Mouse (Mus musculus): ENCODE measurements around the gene Gse1.

The Gse1 gene

DNA sequence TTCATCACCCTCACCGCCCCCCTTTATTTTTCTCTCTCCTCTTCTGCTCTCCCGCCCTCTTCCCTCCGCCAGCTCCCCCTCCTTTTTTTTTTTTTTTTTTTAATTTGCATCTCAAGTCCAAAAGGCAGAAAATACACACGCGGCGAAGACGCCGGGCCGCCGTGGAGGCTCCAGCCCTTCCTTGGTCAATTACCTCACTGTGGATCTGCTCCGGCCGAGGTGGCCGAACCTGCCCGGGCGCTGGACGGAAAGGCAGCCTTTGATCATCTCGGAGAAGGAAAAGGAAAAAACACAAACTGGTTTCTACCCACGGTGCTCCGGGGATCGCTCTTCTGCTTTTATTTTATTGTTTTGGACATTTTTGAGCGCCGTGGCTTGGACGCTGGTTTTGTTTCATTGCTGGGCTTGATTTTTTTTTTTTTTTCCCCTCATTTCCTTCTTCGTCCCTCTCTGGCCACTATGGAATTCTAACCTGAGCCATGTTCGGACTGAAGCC, 260.4 kb downstream of the Gse1 start:
- DNase-seq, result peak; percentile 67

DNA sequence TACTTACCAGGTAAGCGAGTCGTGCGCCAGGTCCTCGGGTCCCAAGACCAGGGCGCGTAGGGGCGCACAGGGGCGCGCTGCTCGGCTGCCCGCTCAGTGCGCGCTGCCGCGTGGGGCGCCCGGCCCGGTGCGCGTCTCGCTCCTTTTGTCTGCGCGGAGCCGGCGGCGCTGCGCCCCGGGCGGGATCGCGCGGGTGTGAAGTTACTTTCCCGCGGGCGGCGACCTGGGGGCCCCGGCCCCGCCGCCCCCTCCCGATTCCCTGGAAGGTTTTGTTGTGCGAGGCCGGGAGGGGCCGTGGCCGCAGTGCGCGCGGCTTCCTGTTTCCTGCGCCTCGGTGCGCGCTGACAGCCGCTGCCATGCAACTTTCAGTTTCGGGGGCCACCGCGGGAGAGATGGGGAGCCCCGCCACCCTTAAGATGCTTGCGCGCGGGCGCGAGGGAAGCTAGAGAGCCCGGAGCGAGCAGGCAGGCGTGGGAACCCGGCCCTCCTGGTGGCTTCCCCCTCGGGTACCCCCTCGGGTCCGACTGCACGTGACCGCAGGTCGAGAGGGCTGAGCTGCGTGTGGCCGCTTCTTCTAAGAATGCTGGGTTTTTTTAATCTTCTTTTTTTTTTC, 261.0 kb downstream of the Gse1 start:
- peak; percentile 81 for DNase-seq

DNA sequence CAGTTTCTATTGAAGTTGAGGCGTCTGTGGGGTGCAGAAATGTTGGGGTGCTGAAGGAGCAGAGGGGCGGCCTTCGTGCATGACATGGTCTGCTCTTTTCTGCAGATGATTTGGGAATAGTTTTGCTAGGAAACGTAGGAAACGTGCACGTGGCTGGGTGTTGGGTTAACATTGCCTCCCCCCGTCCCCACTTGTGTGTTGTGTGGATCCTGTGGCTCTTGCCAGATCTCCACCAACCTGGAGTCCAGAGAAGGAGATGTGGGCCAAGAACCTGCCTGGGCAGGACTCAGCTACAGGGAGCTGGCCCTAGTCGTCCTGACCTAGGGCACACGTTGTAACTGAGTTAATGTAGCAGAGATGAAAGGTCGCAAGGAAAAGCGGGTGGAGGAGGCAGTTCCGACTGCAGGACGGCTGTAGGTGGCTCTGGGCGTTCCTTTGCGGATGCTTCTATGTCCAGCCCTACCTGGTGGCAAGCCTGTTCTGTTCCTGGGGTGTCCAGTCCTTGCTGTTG, 261.6 kb downstream of the Gse1 start:
- DNase-seq, result peak; percentile 68

DNA sequence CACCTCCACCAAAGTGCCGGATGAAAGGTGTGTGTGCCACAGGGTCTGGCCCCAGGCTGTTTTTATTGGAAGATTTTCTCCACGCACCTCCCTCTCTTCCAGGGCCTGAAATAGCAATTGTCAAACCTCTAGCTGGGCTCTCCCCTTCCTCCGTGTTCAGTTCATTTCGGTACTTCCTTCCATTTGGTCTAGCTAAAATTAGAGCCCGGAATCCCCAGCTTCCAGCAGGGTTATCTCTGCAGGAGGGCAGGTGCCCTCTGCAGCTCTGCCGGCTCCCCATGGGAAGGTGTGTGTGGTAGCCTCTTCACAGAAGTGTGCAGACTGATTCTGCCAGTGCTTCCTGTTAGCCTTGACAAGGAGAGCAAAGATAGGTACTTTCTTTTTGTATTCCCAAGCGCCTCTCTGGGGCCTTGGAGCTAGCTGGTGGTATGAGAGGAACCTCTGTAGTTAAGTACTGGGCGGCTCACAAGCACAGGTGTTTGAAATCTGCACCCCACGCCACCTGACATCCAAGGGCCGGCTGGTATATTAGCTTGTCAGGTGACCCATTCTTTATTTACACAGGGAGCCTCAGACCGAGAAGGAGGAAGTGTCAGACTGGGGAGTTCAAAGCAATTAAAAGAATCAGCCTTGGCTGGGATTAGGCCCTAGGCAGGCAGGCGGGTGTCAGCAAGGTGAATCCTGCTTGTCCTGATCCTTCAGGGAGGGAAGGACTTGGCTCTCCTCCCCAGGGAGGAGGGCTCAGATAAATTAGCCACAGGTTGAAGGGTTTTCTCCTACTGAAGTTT, 262.3 kb downstream of the Gse1 start:
- peak; percentile 50 for DNase-seq

DNA sequence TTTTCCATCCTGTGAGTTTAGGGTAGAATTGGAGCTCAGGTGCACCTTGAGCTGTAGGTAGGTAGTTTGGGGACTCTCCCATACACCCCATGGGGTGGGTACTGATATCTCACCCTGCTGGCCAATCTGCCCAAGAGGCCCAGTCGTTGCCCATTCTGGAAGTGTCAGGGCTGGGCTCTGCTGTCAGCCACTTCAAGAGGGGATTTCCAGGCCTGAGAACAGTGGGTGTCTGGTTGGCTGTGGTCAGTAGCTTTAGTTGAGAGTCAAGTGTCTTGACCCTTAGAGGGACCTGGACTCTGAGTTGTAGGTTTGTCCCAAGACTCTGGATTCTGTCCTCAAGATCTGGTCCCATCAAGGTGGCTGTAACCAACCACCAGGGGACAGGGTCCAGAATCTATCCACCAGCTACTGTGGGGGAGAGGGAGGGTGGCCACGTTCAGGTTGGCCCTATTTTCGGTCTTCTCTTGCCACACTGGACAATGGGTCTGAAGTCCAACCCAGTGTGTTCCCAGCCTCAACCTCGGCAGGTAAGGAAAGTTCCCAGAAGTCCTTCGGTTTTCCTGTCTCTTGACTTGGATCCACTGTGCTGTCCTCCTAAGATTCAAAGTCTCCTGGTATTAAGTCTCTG, 263.0 kb downstream of the Gse1 start:
- peak; percentile 53 for DNase-seq

DNA sequence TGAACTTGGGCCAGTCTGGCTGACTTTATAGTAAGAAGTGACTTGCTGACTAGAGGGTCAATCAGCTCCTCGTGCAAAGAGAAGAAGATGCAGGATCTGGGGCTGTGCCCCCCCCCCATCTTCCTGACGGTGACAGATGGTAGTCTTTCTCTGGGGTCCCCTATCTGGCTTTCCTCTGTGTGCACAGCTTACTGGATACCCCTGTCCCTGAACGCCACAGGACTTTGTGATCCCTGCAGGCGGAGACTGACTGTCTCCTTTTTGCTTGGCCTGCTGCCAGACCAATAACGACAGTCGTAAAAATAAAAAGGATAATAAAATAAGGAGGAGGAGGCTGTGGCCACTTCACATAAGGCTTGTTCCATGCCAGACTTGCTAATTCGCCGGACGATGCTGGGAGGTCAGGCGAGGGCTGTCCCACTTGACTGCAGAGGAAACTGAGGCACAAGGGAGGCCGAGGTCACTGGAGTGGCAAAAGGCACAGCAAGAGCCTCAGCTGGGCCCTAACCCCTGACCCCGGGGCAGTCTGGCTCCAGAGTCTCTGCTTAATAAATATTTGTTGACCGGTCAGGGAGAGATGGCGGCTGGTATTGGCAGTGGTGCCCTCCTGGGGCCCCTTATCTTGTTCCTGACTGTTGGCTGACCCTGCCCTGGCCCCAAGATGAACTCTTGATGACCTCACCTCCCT, 264.1 kb downstream of the Gse1 start:
- DNase-seq, result peak; percentile 51

DNA sequence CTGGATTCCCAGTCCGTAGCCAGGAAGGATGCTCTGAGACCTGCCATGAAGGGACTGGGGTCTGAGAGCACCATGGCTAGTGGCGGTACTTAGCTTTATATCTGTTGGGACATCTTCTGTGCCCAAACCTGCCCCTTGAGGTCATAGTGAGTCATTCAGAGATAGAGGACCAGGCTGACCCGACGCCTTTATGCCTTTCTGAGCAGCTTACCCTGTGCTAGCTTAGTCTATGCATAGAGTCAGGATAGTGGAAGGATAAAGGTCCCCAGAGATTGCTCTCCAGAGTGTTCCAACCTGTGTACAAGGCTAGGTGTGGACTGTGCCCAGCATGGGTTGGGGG, 264.6 kb downstream of the Gse1 start:
- DNase-seq, result no peak

DNA sequence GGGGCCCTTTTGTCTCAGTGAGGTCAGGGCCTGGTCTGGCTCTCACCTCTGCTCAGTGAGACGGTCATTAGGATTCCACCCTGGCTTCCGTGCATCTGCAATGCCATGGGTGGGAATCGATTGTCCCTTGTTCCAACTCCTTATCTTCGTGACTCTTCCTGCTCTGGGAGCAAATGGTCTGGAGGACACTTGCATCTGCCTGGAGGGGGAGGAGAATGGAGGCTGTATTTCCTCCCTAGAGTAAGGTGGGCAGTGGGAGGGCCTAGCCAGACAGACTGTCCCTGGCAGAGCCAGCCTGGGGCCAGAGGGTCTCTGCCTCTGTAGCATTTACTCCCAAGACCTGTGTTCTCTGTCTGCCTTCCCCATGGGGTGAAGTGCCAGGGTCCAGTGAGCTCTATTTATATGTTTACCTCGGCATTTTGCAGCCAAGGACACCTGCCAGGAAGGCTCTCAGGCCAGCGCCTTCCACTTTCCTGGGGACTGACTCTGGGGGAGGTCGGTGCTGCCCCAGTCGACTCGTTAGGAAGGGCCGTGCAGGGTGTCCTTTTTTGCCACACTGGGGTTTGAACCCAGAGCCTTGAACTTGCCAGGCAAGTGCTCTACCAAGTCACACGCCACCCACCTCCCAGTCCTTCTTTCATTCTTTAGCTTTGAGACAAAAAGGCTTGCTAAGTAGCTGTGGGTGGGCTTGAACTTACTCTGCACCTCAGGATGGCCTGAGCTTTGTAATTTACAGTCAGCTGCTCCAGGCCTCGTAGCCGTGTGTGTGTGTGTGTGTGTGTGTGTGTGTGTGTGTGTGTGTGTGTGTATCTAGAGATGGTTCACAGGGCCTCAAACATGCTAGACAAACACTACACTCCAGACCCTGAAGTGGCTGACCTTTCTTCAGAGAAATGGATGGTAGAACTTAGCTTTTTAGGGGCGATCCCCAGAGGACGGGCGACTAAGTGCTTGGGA, 265.5 kb downstream of the Gse1 start:
- DNase-seq, result no peak

DNA sequence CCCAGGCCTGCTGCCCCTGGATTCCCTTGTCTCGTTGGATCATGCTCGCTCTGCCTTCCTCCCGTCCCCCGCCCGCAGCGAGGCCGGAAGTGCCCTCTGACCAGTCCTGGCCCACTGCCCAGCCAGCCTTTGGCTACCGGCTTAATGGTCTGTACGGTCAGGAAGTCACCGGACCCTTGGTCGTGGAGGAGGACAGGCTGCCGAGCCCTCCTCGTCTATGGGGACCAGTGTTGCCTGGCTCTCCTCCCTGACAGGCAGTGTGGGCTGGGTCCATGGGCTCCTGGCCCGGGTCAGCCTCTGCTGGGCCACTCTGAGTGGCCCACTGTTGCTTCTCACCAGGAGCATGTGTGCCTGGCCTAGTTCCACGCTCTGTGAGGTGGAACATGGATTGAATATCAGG, 266.6 kb downstream of the Gse1 start:
- peak; percentile 96 for DNase-seq

DNA sequence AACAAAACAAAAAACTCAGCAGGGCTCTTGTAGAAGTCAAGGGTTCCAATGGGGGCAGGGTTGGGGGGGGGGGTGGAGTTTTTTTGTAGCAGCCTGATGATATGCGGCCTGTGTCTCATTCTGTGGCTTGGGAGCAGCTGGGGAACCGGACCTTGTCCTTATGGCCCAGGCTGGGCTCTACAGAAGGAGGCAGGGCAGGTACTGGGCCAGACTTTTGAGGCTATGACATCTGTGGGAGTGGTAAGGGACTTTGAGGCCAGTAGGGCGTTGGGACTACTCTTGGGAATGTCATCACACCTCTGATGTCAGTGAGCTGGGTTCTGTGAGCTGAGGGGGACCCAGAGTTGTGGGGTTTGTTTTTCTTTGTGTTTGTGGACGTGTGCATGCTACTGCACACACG, 267.2 kb downstream of the Gse1 start:
- no peak for DNase-seq

DNA sequence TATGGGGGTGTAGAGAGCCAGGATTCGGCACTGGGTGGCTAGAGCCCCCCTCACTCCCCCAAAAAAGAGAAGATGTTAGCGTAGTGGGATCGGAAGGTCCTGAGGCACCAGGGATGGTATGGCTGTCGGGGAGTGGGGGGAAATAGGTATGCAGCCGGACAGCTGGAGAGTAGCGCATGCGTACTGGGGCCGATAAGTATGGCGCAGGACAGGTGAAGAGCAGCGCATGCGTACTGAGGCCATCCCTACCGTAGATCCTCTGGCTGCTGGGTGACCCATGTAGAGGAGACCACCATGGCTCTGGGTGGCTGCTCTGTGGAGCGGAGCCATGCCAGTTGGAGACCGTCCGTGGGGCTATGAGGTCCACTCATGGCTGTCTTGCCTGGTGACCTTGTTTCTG, 268.2 kb downstream of the Gse1 start:
- DNase-seq, result no peak

DNA sequence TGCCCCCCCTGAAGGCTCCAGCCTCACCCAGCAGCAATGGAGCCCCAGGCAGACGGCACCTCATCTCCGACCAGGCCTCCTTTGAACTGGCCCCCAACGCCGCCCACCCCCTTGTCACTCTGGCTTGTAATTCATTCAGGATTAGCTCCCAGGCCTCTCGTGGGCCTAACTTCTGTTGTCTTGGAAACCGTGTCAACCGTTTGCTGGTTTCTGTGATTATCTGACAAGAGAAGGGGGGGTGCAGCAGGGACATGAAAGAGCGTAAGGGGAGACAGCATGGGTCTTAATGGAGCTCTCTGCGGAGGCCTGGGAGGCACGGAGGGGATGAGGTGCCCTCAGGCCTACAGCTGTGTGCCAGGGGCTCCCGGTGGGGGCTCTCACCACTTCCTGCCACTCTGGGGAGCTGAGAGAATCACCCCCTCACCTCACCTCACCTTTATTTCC, 269.3 kb downstream of the Gse1 start:
- DNase-seq, result no peak

DNA sequence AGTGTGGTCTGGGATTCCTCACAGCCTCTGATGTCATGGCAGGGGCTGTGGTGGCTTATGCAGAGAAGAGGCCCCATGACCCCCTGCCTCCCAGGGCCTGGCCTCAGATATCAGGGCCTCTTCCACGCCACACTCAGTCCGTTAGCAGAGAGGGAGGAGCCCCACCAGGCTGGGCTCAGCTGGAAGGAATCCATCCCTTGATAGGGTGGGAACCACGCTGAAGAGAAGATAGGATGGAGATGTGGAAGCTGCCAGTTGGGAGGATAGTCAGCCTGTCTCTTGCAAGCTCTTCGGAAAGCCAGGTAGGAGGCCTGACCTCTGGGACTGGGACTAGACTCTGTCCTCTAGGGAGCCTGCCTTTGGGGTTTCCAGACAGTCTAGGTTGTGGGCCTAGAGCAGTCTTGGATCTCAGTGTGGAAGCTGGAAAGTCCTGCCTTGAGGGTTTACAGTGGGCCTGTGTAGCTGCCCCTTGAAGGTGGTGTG, 270.1 kb downstream of the Gse1 start:
- DNase-seq, result peak; percentile 79

DNA sequence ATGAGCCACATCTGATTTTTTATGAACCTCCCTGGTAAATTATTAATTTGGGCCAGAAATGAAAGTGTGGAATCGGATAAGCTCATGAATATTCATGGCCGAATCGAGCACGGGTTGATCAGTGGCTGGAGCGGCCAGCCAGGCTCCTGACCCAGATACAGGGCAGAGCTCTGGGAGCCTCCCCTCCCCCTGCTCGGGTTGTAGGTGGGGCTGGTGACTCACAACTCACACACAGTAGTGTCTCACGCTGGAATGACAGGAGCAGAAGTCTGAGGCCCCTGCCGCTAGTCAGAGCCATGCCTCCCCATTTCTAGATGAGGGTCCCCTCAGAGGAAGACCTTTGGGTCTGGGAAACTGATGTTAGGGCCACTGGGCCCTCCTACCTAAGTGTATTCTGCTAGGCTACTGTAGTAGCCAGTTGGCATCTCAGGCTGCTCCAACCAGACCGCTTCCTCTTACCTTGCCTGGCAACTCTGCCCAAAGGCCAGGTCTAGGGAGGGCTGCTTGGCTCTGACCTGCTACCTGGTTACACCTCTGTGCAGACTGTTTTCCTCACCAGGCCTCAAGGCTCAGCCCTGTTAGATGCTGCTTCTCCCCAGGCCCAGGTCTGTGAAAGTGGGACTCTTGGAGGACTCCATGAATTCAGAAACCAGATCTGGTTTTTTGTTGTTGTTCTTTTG, 270.8 kb downstream of the Gse1 start:
- peak; percentile 90 for DNase-seq

DNA sequence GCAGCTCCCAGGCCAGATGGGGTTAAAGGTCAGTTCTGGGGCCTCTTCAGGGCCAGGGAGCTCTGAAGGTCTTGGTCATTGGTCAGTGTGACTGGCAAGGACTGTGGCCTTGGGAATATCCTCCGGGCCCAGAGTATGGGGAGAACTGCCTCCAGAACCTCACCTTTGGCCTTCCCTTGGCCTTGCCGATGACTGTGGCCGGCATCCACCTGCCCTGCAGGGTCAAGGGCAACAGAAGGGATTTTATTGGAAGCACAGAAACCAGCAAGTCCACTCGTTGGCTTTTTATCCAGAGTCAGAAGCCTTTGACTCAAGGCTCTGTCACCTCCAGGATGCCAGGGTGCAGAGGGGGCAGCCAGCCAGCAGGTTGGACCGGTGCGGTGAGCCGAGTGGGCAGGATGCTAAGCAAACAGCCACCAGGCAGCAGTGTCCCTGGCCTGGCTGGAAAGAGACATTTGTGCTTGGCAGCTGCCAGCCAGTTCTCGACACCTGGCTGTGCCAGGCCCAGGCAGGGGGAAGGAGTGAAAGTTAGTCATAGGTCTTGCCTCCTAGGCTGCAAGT, 272.5 kb downstream of the Gse1 start:
- DNase-seq, result peak; percentile 73

DNA sequence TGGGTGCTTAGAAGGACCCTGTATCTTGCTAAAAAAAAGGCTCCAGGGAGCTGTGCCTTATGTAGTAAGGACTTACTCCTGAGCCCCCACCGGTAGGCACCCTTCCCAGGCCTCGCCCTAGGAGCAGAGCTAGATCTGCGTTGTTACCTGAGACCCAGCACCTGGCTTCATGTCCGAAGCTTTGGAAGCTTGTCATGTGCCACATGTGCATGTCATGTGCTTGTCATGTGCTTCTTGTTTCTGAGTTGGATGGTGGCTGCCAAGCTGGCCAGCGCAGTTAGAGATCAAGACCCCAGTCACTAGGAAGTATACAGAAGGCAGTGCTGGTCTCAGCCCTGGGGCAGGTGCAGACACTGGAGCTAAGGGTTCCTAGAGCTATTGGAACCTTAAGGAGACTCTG, 273.2 kb downstream of the Gse1 start:
- DNase-seq, result no peak

DNA sequence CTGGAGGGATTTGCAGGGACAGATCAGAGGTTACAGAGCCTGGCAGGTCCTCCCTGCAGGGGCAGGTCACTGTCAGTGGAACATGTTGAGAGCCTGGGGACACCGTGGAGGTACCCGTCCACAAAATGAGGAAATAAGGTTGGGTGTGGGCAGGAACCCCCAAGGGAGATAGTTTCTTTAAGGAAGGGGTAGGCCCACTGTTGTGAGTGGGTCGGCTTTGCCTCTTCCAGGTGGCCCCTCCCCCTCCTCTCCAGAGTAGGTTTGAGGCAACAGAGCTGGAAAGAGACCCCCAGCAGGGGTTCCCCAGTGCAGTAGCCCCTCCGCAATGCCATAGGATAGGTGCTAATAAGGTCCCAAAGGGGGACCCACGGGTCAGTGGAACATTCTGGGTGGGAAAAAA, 274.2 kb downstream of the Gse1 start:
- DNase-seq, result no peak

DNA sequence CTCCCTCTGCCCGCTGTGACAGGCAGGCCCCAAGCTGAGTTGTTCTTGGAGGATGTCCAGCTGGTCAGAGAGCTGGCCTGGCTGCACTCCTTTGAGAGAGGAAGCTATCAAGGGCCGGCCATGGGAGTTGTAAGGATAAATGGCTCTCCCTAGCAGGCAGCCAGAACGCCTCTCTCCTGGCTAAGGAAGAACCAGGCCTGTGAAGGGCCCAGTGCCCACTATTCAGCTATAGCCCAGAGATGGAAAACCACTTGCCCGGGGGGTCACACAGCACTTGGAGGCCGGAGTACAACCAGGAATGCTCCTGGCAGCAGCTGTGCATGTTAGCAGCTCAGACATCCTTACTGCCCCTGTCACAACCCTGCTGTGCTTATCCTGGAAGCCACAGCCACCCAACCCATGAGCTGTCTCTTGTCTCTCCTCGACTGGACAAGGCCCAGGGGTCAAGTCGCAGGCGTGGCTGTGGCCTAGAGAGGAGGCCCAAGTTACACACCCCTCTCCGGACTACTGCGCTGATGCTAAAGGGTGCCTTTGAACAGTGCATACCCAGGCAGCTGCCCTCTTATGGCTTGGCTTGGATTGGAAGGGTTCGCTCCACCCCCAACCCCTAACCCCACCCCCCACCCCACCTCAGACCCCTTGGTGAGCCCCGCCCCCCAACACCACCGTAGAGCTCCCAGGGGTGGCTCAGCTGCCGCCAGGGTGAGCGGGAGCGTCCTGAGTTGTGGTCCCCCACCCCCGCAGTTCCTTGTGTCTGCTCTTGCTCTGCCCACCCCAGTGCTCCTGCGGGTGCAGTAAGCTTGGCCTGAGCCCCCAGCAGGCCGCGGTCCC, 276.2 kb downstream of the Gse1 start:
- peak; percentile 80 for DNase-seq

DNA sequence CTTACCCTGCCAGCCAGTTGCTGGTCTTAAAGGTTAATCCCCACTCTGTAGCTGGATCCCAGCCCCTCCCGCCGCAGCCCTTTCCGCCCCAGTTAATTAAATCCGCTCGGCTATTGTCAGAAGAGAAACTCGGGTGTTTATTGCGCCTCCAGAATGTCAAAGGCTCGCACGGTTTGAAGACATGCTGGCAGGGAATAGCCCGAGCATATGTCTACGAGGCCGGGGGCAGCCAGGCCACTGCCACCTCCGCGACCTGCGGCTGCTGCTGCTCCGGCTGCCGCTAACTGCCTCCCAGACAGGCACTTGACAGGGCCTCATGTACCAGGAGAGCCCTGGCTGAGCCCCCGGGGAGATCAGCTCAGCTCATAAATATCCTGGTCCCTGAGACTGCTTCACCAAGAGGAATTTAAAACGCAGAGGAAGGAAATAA, 276.8 kb downstream of the Gse1 start:
- DNase-seq, result no peak
